Mouse (Mus musculus) hindbrain, embryonic 14.5 days (tissue): ENCODE results near the gene Osmr. TPM values are rescaled to one million over a fixed set of nuclear protein-coding genes. Genes with fewer than 3 reads are reported as not detected.

Experiments
- ATAC-seq: fragments of 200-750 bp; cut with Nextera tagmentation; 2 replicates; pipeline ENCODE4 v1.8.0; 2017; ENCODE audit warnings: moderate number of reproducible peaks, mild to moderate bottlenecking, moderate TSS enrichment, moderate library complexity; ENCODE audit not compliant: low FRiP score
- DNase-seq: peaks from one replicate; pipeline ENCODE4 v3.0.0-alpha.2; 2015; ENCODE audit warnings: low spot score
- H3K27ac ChIP-seq: fragments of 300-500 bp; sonication (generic); 2 replicates; pipeline ENCODE4 v1.5.1; 2014; ENCODE audit warnings: mild to moderate bottlenecking, moderate library complexity
- H3K27me3 ChIP-seq: fragments of 300-500 bp; sonication (generic); 2 replicates; pipeline ENCODE4 v1.6.1; 2014; ENCODE audit warnings: mild to moderate bottlenecking, low read length, mixed read lengths; ENCODE audit not compliant: control insufficient read depth, insufficient read depth
- H3K36me3 ChIP-seq: fragments of 300-500 bp; sonication (generic); replicated peaks from 2 replicates; pipeline ENCODE4 v1.6.1; 2014; ENCODE audit not compliant: control insufficient read depth, insufficient read depth
- H3K4me1 ChIP-seq: fragments of 300-500 bp; sonication (generic); replicated peaks from 2 replicates; pipeline ENCODE4 v1.6.1; 2014; ENCODE audit warnings: antibody characterized with exemption, low read length, mixed read lengths; ENCODE audit not compliant: control insufficient read depth, insufficient read depth
- H3K4me2 ChIP-seq: fragments of 300-500 bp; sonication (generic); replicated peaks from 2 replicates; pipeline ENCODE4 v1.6.1; 2014; ENCODE audit warnings: mild to moderate bottlenecking, moderate library complexity
- H3K4me3 ChIP-seq: fragments of 300-500 bp; sonication (generic); replicated peaks from 2 replicates; pipeline ENCODE4 v1.5.1; 2014; ENCODE audit warnings: mild to moderate bottlenecking, low read length
- H3K9ac ChIP-seq: fragments of 300-500 bp; sonication (generic); 2 replicates; pipeline ENCODE4 v1.6.1; 2014
- H3K9me3 ChIP-seq: fragments of 300-500 bp; sonication (generic); 2 replicates; pipeline ENCODE4 v1.6.1; 2016; ENCODE audit warnings: low read length; ENCODE audit not compliant: control insufficient read depth
- WGBS: fragments of 180-500 bp; shearing (Covaris S2); extraction: QIAGEN DNeasy Blood & Tissue Kit; methylation state at CpG from one replicate; pipeline ENCODE4 v1.1.7; 2014; 5-methylcytosine and 5-hydroxymethylcytosine counted together
- polyA plus RNA-seq: library from polyadenylated mRNA; unstranded; fragments of >200 nt; fragmentation: Nextera tagmentation; extraction: Ambion mirVana; gene quantifications from 2 replicates; pipeline ENCODE4 v1.2.1, GENCODE M21; 2014

Gene Osmr
- polyA plus RNA-seq, 1 experiment from 2014 or later, result 3.4 TPM

- DNase-seq (no peak), ATAC-seq (no peak)
- H3K36me3 ChIP-seq, result no peaks in the 10 kb centered on the region
- no peak overlapping the region for H3K4me3 ChIP-seq
- no peak overlapping the region for H3K9ac ChIP-seq
- no peak overlapping the region for H3K4me2 ChIP-seq
- no peaks in the 10 kb centered on the region for H3K9me3 ChIP-seq
- H3K4me1 ChIP-seq, result no peaks in the 10 kb centered on the region
- no peaks in the 10 kb centered on the region for H3K27me3 ChIP-seq
- WGBS, result 66% methylated on average over 5 of the region's 5 CpGs
- no peak overlapping the region for H3K27ac ChIP-seq
Observed at GRCm38 (mm10) chr15:6901982-6902639, 27.3 kb upstream of the Osmr start.

- H3K9ac ChIP-seq, result no peak overlapping the region
Observed at GRCm38 (mm10) chr15:6901236-6901635, 26.5 kb upstream of the Osmr start.

GRCm38 (mm10) chr15:6884260-6884659 lies 9.5 kb upstream of the Osmr start:
- H3K27ac ChIP-seq, result no peak overlapping the region
- DNase-seq (no peak), ATAC-seq (no peak)
- H3K36me3 ChIP-seq, result no peaks in the 10 kb centered on the region
- WGBS, result 88% methylated on average over 6 of the region's 6 CpGs
- no peak overlapping the region for H3K4me2 ChIP-seq
- H3K9me3 ChIP-seq, result no peaks in the 10 kb centered on the region
- no peak overlapping the region for H3K4me3 ChIP-seq
- H3K27me3 ChIP-seq, result no peaks in the 10 kb centered on the region
- H3K4me1 ChIP-seq, result no peaks in the 10 kb centered on the region
- H3K9ac ChIP-seq, result no peak overlapping the region

More at GRCm38 (mm10) chr15:6901236-6901635, 26.5 kb upstream of the Osmr start:
- ATAC-seq, result no peak
- Histone ChIP-seq H3K27ac (no peak overlapping the region), H3K4me3 (no peak overlapping the region), H3K36me3 (no peaks in the 10 kb centered on the region), H3K27me3 (no peaks in the 10 kb centered on the region), H3K4me1 (no peaks in the 10 kb centered on the region), H3K4me2 (no peak overlapping the region), H3K9me3 (no peaks in the 10 kb centered on the region)
- no peak for DNase-seq
- 77% methylated on average over 6 of the region's 6 CpGs for WGBS

GRCm38 (mm10) chr15:6883816-6884215 lies 9.0 kb upstream of the Osmr start:
- H3K27ac ChIP-seq, result no peak overlapping the region
- 60% methylated on average over 5 of the region's 5 CpGs for WGBS
- no peak overlapping the region for H3K9ac ChIP-seq
- no peaks in the 10 kb centered on the region for H3K36me3 ChIP-seq
- no peak for ATAC-seq
- DNase-seq, result peak; percentile 53
- H3K4me2 ChIP-seq, result no peak overlapping the region
- no peaks in the 10 kb centered on the region for H3K4me1 ChIP-seq
- no peak overlapping the region for H3K4me3 ChIP-seq
- H3K27me3 ChIP-seq, result no peaks in the 10 kb centered on the region
- H3K9me3 ChIP-seq, result no peaks in the 10 kb centered on the region

- Histone ChIP-seq H3K36me3 (no peaks in the 10 kb centered on the region), H3K4me2 (no peak overlapping the region), H3K9ac (no peak overlapping the region), H3K9me3 (no peaks in the 10 kb centered on the region), H3K4me3 (no peak overlapping the region), H3K27me3 (no peaks in the 10 kb centered on the region), H3K4me1 (no peaks in the 10 kb centered on the region), H3K27ac (no peak overlapping the region)
- WGBS, result 89% methylated on average over 4 of the region's 4 CpGs
- DNase-seq (no peak), ATAC-seq (no peak)
Observed at GRCm38 (mm10) chr15:6883091-6883490, 8.3 kb upstream of the Osmr start.

GRCm38 (mm10) chr15:6882180-6882579 lies 7.4 kb upstream of the Osmr start:
- no peak overlapping the region for H3K4me3 ChIP-seq
- H3K27ac ChIP-seq, result no peak overlapping the region
- H3K9ac ChIP-seq, result no peak overlapping the region
- H3K9me3 ChIP-seq, result no peaks in the 10 kb centered on the region
- H3K27me3 ChIP-seq, result no peaks in the 10 kb centered on the region
- no peaks in the 10 kb centered on the region for H3K4me1 ChIP-seq
- no peak overlapping the region for H3K4me2 ChIP-seq
- DNase-seq (peak; percentile 56), ATAC-seq (no peak)
- 52% methylated on average over 7 of the region's 7 CpGs for WGBS
- no peaks in the 10 kb centered on the region for H3K36me3 ChIP-seq

GRCm38 (mm10) chr15:6881211-6881610 lies 6.4 kb upstream of the Osmr start:
- H3K4me3 ChIP-seq, result no peak overlapping the region
- H3K9me3 ChIP-seq, result no peaks in the 10 kb centered on the region
- no peaks in the 10 kb centered on the region for H3K27me3 ChIP-seq
- DNase-seq, result no peak
- no peak overlapping the region for H3K9ac ChIP-seq
- 83% methylated on average over 9 of the region's 9 CpGs for WGBS
- H3K4me1 ChIP-seq, result no peaks in the 10 kb centered on the region
- no peak for ATAC-seq
- no peak overlapping the region for H3K27ac ChIP-seq
- H3K4me2 ChIP-seq, result no peak overlapping the region
- no peaks in the 10 kb centered on the region for H3K36me3 ChIP-seq

- no peak overlapping the region for H3K27ac ChIP-seq
- no peaks in the 10 kb centered on the region for H3K9me3 ChIP-seq
- H3K4me2 ChIP-seq, result peak overlapping the region; percentile 80
- H3K9ac ChIP-seq, result peak overlapping the region; percentile 35
- peak; percentile 29 for ATAC-seq
- peaks cover 9% of the 10 kb centered on the region; the same call in 1 of the 2 replicates for H3K4me1 ChIP-seq
- H3K27me3 ChIP-seq, result peaks cover 20% of the 10 kb centered on the region
- no peak for DNase-seq
- H3K4me3 ChIP-seq, result peak overlapping the region; percentile 37
- under 1% methylated on average over 50 of the region's 52 CpGs for WGBS
- no peaks in the 10 kb centered on the region for H3K36me3 ChIP-seq
Observed at GRCm38 (mm10) chr15:6873807-6874600, 765 bp downstream of the Osmr start.

GRCm38 (mm10) chr15:6873154-6873806 lies 1.5 kb downstream of the Osmr start:
- peaks cover 9% of the 10 kb centered on the region; the same call in 1 of the 2 replicates for H3K4me1 ChIP-seq
- WGBS, result 39% methylated on average over 17 of the region's 17 CpGs
- peaks cover 20% of the 10 kb centered on the region for H3K27me3 ChIP-seq
- H3K4me2 ChIP-seq, result peak overlapping the region; percentile 80
- H3K27ac ChIP-seq, result no peak overlapping the region
- no peaks in the 10 kb centered on the region for H3K9me3 ChIP-seq
- DNase-seq (no peak), ATAC-seq (peak; percentile 8; the same call in 1 of the 2 replicates)
- peak overlapping the region; percentile 35; the same call in 1 of the 2 replicates for H3K9ac ChIP-seq
- H3K36me3 ChIP-seq, result no peaks in the 10 kb centered on the region
- peak overlapping the region; percentile 37 for H3K4me3 ChIP-seq
